Mouse (Mus musculus) lung, adult 10 weeks (tissue): Measurements from ENCODE around the gene Uck2. TPM values are rescaled to one million over a fixed set of nuclear protein-coding genes. Genes with fewer than 3 reads are reported as not detected.

Experiments
- polyA plus RNA-seq: library from polyadenylated mRNA; stranded (reverse); fragments of 350-450 nt; fragmentation: Illumina TruSeq; extraction: RNeasy Lipid Tissue Mini Kit (QIAGEN cat#74804); gene quantifications from one replicate; pipeline ENCODE4 v1.2.3, GENCODE M21; 2014; ENCODE audit warnings: low read depth, low replicate concordance; ENCODE audit not compliant: insufficient read depth

The Uck2 gene
- polyA plus RNA-seq: 7.8 TPM

GRCm38 (mm10) chr1:167285320-167285355, at the start of gene Uck2:
Gene Uck2, minus strand, starts transcription at chr1:167285320.

GRCm38 (mm10) chr1:167308261-167309054, 23.3 kb upstream of the Uck2 start, which contains the start of gene Tmco1:
Gene Tmco1, plus strand, starts transcription at chr1:167308378.

Other genes starting within 250 kb of the Uck2 start
- 148 TPM for gene Tmco1, start 23.1 kb upstream of the Uck2 start, polyA plus RNA-seq
- 21.3 TPM for gene Aldh9a1, start 64.7 kb upstream of the Uck2 start, polyA plus RNA-seq
- 70.8 TPM for gene Mgst3, start 108.5 kb upstream of the Uck2 start, polyA plus RNA-seq
- not detected for gene Lrrc52, start 181.5 kb upstream of the Uck2 start, polyA plus RNA-seq